Mouse (Mus musculus) Patski (cell line): ENCODE results near the gene Mstn. TPM values are rescaled to one million over a fixed set of nuclear protein-coding genes. Genes with fewer than 3 reads are reported as not detected.

Experiments used
- ATAC-seq: fragments of 100-300 bp; one replicate; pipeline ENCODE4 v1.8.0; 2021
- CTCF ChIA-PET: fragments of 350-600 bp; sonication (Branson Sonifier 250); formaldehyde crosslinking; loops from one replicate; lab custom pipeline; 2022; ENCODE audit warnings: inconsistent platforms; lab: Charles Lee
- POLR2A ChIA-PET: fragments of 350-600 bp; sonication (Branson Sonifier 250); formaldehyde crosslinking; loops from one replicate; lab custom pipeline; 2022; ENCODE audit warnings: antibody characterized with exemption, inconsistent platforms; lab: Charles Lee
- DNase-seq: peaks from one replicate; pipeline ENCODE4 v3.0.0-alpha.2; 2011; ENCODE audit warnings: low read depth, low spot score
- H3K27me3 ChIP-seq: fragments of 371-371 bp; one replicate; pipeline ENCODE4 v1.5.1; 2021
- CTCF ChIP-seq: fragments of 100-300 bp; IDR thresholded peaks from one replicate; pipeline ENCODE4 v1.5.1; 2021
- in situ Hi-C: fragments of 300-500 bp; cut with MboI; formaldehyde crosslinking; loops from 3 replicates; pipeline ENCODE4 v1.11.1; 2018; ENCODE audit warnings: low pct_unique_long_range_greater_than_20kb, mixed read lengths
- polyA plus RNA-seq: library from polyadenylated mRNA; unstranded; gene quantifications from one replicate; pipeline ENCODE4 v1.2.3, GENCODE M21; 2021

Mstn gene
- polyA plus RNA-seq, 1 experiment from 2014 or later = not detected

GRCm38 (mm10) chr1:53110561-53110960 lies 49.1 kb downstream of the Mstn start:
- TF ChIP-seq CTCF = no peak
- CTCF ChIA-PET = no interaction called here
- peaks cover 32% of the 10 kb centered on the region for H3K27me3 ChIP-seq
- POLR2A ChIA-PET = interaction anchor here (0.6 kb wide), 1 partner anchor 116 kb away, joined by 3 read pairs; no protein-coding TSS in a partner anchor
- in situ Hi-C loops = no loop called here
- ATAC-seq (no peak), DNase-seq (no peak)

Other genes starting within 250 kb of the Mstn start
- gene Inpp1, start 244.0 kb upstream of the Mstn start, polyA plus RNA-seq = 24.3 TPM
- gene Hibch, start 216.7 kb upstream of the Mstn start, polyA plus RNA-seq = 40.1 TPM
- 0.12 TPM for gene 1700019D03Rik, start 41.5 kb upstream of the Mstn start, polyA plus RNA-seq
- not detected for gene 1700019A02Rik, start 126.0 kb downstream of the Mstn start, polyA plus RNA-seq
- 7.1 TPM for gene Pms1, start 235.4 kb downstream of the Mstn start, polyA plus RNA-seq
- 24.4 TPM for gene Ormdl1, start 235.5 kb downstream of the Mstn start, polyA plus RNA-seq
- not detected for gene Gm28778, start 235.5 kb downstream of the Mstn start, polyA plus RNA-seq